Mouse (Mus musculus) midbrain, embryonic 14.5 days (tissue): ENCODE measurements around the gene Hist1h2bm. TPM values are rescaled to one million over a fixed set of nuclear protein-coding genes. Genes with fewer than 3 reads are reported as not detected.
"Not testable (repeated sequence)": the region's sequence is repeated elsewhere in the genome, so short reads cannot be mapped to it uniquely, and the experiment has no call there.

Experiments
- ATAC-seq: fragments of 200-750 bp; cut with Nextera tagmentation; 2 replicates; pipeline ENCODE4 v1.8.0; 2017; ENCODE audit warnings: moderate number of reproducible peaks, moderate library complexity; ENCODE audit not compliant: low FRiP score, low TSS enrichment
- DNase-seq: peaks from one replicate; pipeline ENCODE4 v3.0.0-alpha.2; 2015
- H3K27ac ChIP-seq: fragments of 300-500 bp; sonication (generic); replicated peaks from 2 replicates; pipeline ENCODE4 v1.5.1; 2014; ENCODE audit warnings: mild to moderate bottlenecking, low read depth, low read length, moderate library complexity
- H3K27me3 ChIP-seq: fragments of 300-500 bp; sonication (generic); 2 replicates; pipeline ENCODE4 v1.6.1; 2014; ENCODE audit warnings: low read length, control low read depth, mixed read lengths; ENCODE audit not compliant: control insufficient read depth, insufficient read depth
- H3K36me3 ChIP-seq: fragments of 300-500 bp; sonication (generic); 2 replicates; pipeline ENCODE4 v1.6.1; 2014; ENCODE audit warnings: low read length, control low read depth; ENCODE audit not compliant: control insufficient read depth, insufficient read depth
- H3K4me1 ChIP-seq: fragments of 300-500 bp; sonication (generic); 2 replicates; pipeline ENCODE4 v1.6.1; 2014; ENCODE audit warnings: mild to moderate bottlenecking, antibody characterized with exemption, low read length, control low read depth; ENCODE audit not compliant: control insufficient read depth, insufficient read depth
- H3K4me2 ChIP-seq: fragments of 300-500 bp; sonication (generic); 2 replicates; pipeline ENCODE4 v1.6.1; 2014; ENCODE audit warnings: mild to moderate bottlenecking, low read length, moderate library complexity
- H3K4me3 ChIP-seq: fragments of 300-500 bp; sonication (generic); replicated peaks from 2 replicates; pipeline ENCODE4 v1.5.1; 2014; ENCODE audit warnings: low read depth, low read length
- H3K9ac ChIP-seq: fragments of 300-500 bp; sonication (generic); replicated peaks from 2 replicates; pipeline ENCODE4 v1.6.1; 2014; ENCODE audit warnings: mild to moderate bottlenecking, low read length, moderate library complexity
- H3K9me3 ChIP-seq: fragments of 300-500 bp; sonication (generic); 2 replicates; pipeline ENCODE4 v1.6.1; 2016; ENCODE audit warnings: low read length, control low read depth, mixed read lengths; ENCODE audit not compliant: control insufficient read depth
- WGBS: fragments of 180-500 bp; shearing (Covaris S2); extraction: QIAGEN DNeasy Blood & Tissue Kit; methylation state at CpG from one replicate; pipeline ENCODE4 v1.1.7; 2014; 5-methylcytosine and 5-hydroxymethylcytosine counted together
- polyA plus RNA-seq: library from polyadenylated mRNA; unstranded; fragments of >200 nt; fragmentation: Nextera tagmentation; extraction: Ambion mirVana; gene quantifications from 2 replicates; pipeline ENCODE4 v1.2.1, GENCODE M21; 2014

Hist1h2bm gene
- 1.1 and 1.4 TPM in 2 replicates for polyA plus RNA-seq

DNA sequence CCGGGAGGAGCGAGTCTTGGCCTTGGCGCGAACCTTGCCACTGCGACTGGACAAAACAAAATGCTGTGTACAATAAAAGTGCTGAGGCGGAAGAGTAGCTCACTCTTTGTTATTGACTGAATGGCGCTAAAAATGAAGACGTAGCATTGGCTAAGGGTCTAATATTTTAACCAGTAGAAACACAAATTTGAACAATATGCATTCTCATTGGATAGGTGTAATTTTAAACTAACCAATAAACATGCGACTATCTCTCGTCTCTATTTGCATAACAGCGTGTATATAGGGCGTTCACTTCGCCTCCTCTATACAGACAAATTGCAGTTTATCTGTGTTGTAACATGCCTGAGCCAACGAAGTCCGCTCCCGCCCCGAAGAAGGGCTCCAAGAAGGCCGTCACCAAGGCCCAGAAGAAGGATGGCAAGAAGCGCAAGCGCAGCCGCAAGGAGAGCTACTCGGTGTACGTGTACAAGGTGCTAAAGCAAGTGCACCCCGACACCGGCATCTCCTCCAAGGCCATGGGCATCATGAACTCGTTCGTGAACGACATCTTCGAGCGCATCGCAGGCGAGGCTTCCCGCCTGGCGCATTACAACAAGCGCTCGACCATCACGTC is at the start of gene Hist1h2bm:
Gene Hist1h2bm (plus strand): TSS at position 288 of the 616 bp plus-strand sequence.
- DNase-seq: peak; percentile 93
- ATAC-seq: peak; percentile 94
- H3K27me3 ChIP-seq, H3K9me3 ChIP-seq, H3K36me3 ChIP-seq: not testable (repeated sequence)
- Histone ChIP-seq H3K9ac (peak within 1 kb of the TSS; percentile 46; the same call in 1 of the 2 replicates), H3K4me2 (peak within 1 kb of the TSS; percentile 64), H3K27ac (peak within 1 kb of the TSS; percentile 86), H3K4me1 (peaks cover 20% of the 10 kb centered on the region), H3K4me3 (peak within 1 kb of the TSS; percentile 39)
- under 1% methylated on average over 37 of the region's 37 CpGs for WGBS

- no peaks in the 10 kb centered on the region for H3K9me3 ChIP-seq
- no peak within 1 kb of the TSS for H3K9ac ChIP-seq
- no peak within 1 kb of the TSS for H3K4me3 ChIP-seq
- 84% methylated on average over 2 of the region's 2 CpGs for WGBS
- no peaks in the 10 kb centered on the region for H3K36me3 ChIP-seq
- no peaks in the 10 kb centered on the region for H3K27me3 ChIP-seq
- no peak within 1 kb of the TSS for H3K4me2 ChIP-seq
- ATAC-seq: no peak
- DNase-seq: no peak
- H3K4me1 ChIP-seq: no peaks in the 10 kb centered on the region
- H3K27ac ChIP-seq: no peak within 1 kb of the TSS
These were observed 44.5 kb upstream of the Hist1h2bm start, which contains the start of gene Olfr1360 for GRCm38 (mm10) chr13:21677305-21677704. Olfr1360 (minus strand) TSS chr13:21677405.

GRCm38 (mm10) chr13:21697811-21698210 is 24.0 kb upstream of the Hist1h2bm start, which contains the start of gene Olfr1359:
Olfr1359 (plus strand) TSS chr13:21698111.
- no peak for ATAC-seq
- Histone ChIP-seq H3K27ac (no peak within 1 kb of the TSS), H3K4me2 (no peak within 1 kb of the TSS)

DNA sequence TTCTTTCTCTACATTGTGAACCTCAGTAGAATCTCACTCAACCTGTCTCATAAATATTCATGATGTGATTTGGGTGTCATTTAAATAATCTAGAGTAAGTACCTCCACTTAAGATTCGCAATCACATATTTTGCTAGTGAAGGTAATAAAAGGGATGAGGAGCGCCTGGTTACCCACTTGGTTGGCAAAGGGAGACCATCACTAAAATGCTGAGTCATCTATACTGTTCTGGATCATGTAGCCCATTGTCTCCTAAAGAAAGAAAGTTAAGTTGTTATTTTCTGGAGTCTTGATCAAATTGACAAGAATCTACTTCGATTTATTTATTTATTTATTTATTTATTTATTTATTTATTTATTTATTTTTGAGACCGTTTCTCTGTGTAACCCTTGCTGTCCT is 15.2 kb upstream of the Hist1h2bm start:
- WGBS: 75% methylated on average over 4 of the region's 4 CpGs
- H3K4me1 ChIP-seq: peaks cover 4% of the 10 kb centered on the region; the same call in 1 of the 2 replicates
- H3K27ac ChIP-seq: no peak overlapping the region

More at GRCm38 (mm10) chr13:21697811-21698210, 24.0 kb upstream of the Hist1h2bm start, which contains the start of gene Olfr1359:
- no peaks in the 10 kb centered on the region for H3K27me3 ChIP-seq
- no peak within 1 kb of the TSS for H3K4me3 ChIP-seq
- DNase-seq: no peak
- no peaks in the 10 kb centered on the region for H3K36me3 ChIP-seq
- H3K4me1 ChIP-seq: no peaks in the 10 kb centered on the region
- no peak within 1 kb of the TSS for H3K9ac ChIP-seq
- no peaks in the 10 kb centered on the region for H3K9me3 ChIP-seq

DNA sequence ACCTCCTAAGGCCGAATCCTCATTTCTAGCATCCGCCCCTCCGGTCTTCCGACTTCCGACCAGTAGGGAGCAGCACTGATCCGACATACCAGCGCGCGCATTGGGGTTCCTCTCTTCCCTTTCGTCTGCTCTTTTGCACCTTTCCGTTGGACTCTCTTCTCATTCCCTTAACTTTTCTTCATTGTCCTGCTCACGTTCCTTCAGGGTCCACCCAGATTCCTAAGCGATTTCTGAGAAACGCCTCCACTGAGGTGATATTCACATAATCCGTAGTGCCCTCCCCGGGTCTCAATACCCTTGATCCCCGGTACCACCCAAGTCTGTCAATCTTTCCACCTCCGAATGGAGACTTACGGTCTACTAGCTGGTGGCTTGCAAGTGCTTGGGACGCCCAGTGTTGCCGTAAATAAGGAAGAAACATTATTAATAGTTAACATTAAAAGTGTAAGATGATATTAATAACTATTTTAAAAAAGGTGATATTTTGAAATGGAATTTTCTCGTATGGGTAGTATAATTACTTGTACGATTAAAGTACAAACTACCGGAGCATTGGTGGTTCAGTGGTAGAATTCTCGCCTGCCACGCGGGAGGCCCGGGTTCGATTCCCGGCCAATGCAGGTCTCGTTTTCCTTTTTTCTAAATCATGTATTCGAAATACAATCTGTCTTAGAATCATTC is 11.7 kb upstream of the Hist1h2bm start:
- ATAC-seq (peak; percentile 87), DNase-seq (peak; percentile 92)
- Histone ChIP-seq H3K4me3 (peak overlapping the region; percentile 51), H3K27ac (peak overlapping the region; percentile 67), H3K9me3 (no peaks in the 10 kb centered on the region), H3K36me3 (no peaks in the 10 kb centered on the region), H3K27me3 (no peaks in the 10 kb centered on the region), H3K9ac (peak overlapping the region; percentile 24; the same call in 1 of the 2 replicates), H3K4me1 (peaks cover 8% of the 10 kb centered on the region), H3K4me2 (peak overlapping the region; percentile 72)
- under 1% methylated on average over 32 of the region's 32 CpGs for WGBS

More for the DNA sequence above, 15.2 kb upstream of the Hist1h2bm start:
- no peak overlapping the region for H3K4me3 ChIP-seq
- ATAC-seq (no peak), DNase-seq (no peak)
- no peak overlapping the region for H3K4me2 ChIP-seq
- H3K27me3 ChIP-seq: no peaks in the 10 kb centered on the region
- no peak overlapping the region for H3K9ac ChIP-seq
- no peaks in the 10 kb centered on the region for H3K36me3 ChIP-seq
- no peaks in the 10 kb centered on the region for H3K9me3 ChIP-seq

GRCm38 (mm10) chr13:21710821-21711525 is 10.9 kb upstream of the Hist1h2bm start:
- H3K4me3 ChIP-seq: peak overlapping the region; percentile 51
- no peak overlapping the region for H3K27ac ChIP-seq
- peaks cover 11% of the 10 kb centered on the region for H3K4me1 ChIP-seq
- H3K4me2 ChIP-seq: peak overlapping the region; percentile 72
- WGBS: 2% methylated on average over 22 of the region's 22 CpGs
- no peaks in the 10 kb centered on the region for H3K36me3 ChIP-seq
- H3K9ac ChIP-seq: peak overlapping the region; percentile 29; the same call in 1 of the 2 replicates
- peak; percentile 89 for DNase-seq
- H3K27me3 ChIP-seq: no peaks in the 10 kb centered on the region
- H3K9me3 ChIP-seq: no peaks in the 10 kb centered on the region
- peak; percentile 88 for ATAC-seq

GRCm38 (mm10) chr13:21711698-21712097 is 10.1 kb upstream of the Hist1h2bm start:
- Histone ChIP-seq H3K4me2 (peak overlapping the region; percentile 72), H3K27me3 (no peaks in the 10 kb centered on the region), H3K4me1 (peaks cover 11% of the 10 kb centered on the region), H3K4me3 (peak overlapping the region; percentile 51), H3K9ac (no peak overlapping the region; the same call in 1 of the 2 replicates), H3K36me3 (no peaks in the 10 kb centered on the region), H3K9me3 (no peaks in the 10 kb centered on the region), H3K27ac (no peak overlapping the region)
- ATAC-seq (no peak), DNase-seq (no peak)
- 25% methylated on average over 4 of the region's 4 CpGs for WGBS

- Histone ChIP-seq H3K4me2 (peak overlapping the region; percentile 89), H3K9me3 (no peaks in the 10 kb centered on the region), H3K36me3 (no peaks in the 10 kb centered on the region), H3K27ac (no peak overlapping the region), H3K27me3 (no peaks in the 10 kb centered on the region), H3K4me1 (peaks cover 24% of the 10 kb centered on the region), H3K9ac (no peak overlapping the region; the same call in 1 of the 2 replicates), H3K4me3 (peak overlapping the region; percentile 42)
- 2% methylated on average over 7 of the region's 7 CpGs for WGBS
- no peak for ATAC-seq
- DNase-seq: peak; percentile 85
These were observed 7.1 kb upstream of the Hist1h2bm start for GRCm38 (mm10) chr13:21714725-21715124.
